Mouse (Mus musculus) ES-E14 (cell line): Measurements from ENCODE around the gene Dlgap1. TPM values are rescaled to one million over a fixed set of nuclear protein-coding genes. Genes with fewer than 3 reads are reported as not detected.

Experiments
- DNase-seq: peaks from one replicate; pipeline ENCODE4 v3.0.0-alpha.2; 2013; ENCODE audit warnings: low read depth, low spot score
- H3K27ac ChIP-seq: 2 replicates; pipeline ENCODE4 v1.5.1; 2012; ENCODE audit warnings: low read depth, mild to moderate bottlenecking, low read length, moderate library complexity, mixed read lengths; ENCODE audit not compliant: poor library complexity, insufficient read depth, severe bottlenecking
- H3K36me3 ChIP-seq: 2 replicates; pipeline ENCODE4 v1.6.1; 2012; ENCODE audit warnings: mild to moderate bottlenecking, low read length, moderate library complexity, mixed read lengths; ENCODE audit not compliant: control insufficient read depth, poor library complexity, insufficient read depth, severe bottlenecking
- H3K4me1 ChIP-seq, 2 experiments: fragments of 150-350 bp in 1 of 2; sonication (generic) in 1 of 2; 2 replicates each; pipeline ENCODE4 v1.6.1; 2012; ENCODE audit warnings: low read length in 2 of 2, mild to moderate bottlenecking in 1 of 2, mixed read lengths in 1 of 2; ENCODE audit not compliant: control insufficient read depth in 2 of 2, insufficient read depth in 2 of 2, poor library complexity in 1 of 2
- H3K4me3 ChIP-seq, 2 experiments: fragments of 150-350 bp in 1 of 2; sonication (generic) in 1 of 2; 2 replicates each; pipeline ENCODE4 v1.5.1; 2012; ENCODE audit warnings: low read length in 2 of 2, low read depth in 1 of 2, mild to moderate bottlenecking in 1 of 2, mixed read lengths in 1 of 2; ENCODE audit not compliant: insufficient read depth in 1 of 2, poor library complexity in 1 of 2, severe bottlenecking in 1 of 2
- H3K9ac ChIP-seq: 2 replicates; pipeline ENCODE4 v1.6.1; 2012; ENCODE audit warnings: low read depth, mild to moderate bottlenecking, low read length, mixed read lengths; ENCODE audit not compliant: poor library complexity, insufficient read depth, severe bottlenecking
- H3K9me3 ChIP-seq: fragments of 150-350 bp; sonication (generic); 2 replicates; pipeline ENCODE4 v1.6.1; 2012; ENCODE audit warnings: low read depth, mild to moderate bottlenecking, low read length; ENCODE audit not compliant: control insufficient read depth, insufficient read depth
- CHD2 ChIP-seq: IDR thresholded peaks from 2 replicates; pipeline ENCODE4 v1.6.1; 2014; ENCODE audit warnings: mild to moderate bottlenecking, low read depth, low read length, inconsistent platforms
- HCFC1 ChIP-seq: IDR thresholded peaks from 2 replicates; pipeline ENCODE4 v1.6.1; 2012; ENCODE audit warnings: low read length, inconsistent platforms, borderline replicate concordance; ENCODE audit not compliant: insufficient read depth
- MAFK ChIP-seq: IDR thresholded peaks from 2 replicates; pipeline ENCODE4 v1.6.1; 2014; ENCODE audit warnings: mild to moderate bottlenecking, low read depth, low read length, inconsistent platforms; ENCODE audit not compliant: insufficient read depth
- ZC3H11A ChIP-seq: IDR thresholded peaks from 2 replicates; pipeline ENCODE4 v1.6.1; 2012; ENCODE audit warnings: low read depth, mild to moderate bottlenecking, inconsistent platforms, low read length, borderline replicate concordance
- ZNF384 ChIP-seq: IDR thresholded peaks from 2 replicates; pipeline ENCODE4 v1.6.1; 2012; ENCODE audit warnings: low read depth, low read length, inconsistent platforms
- in situ Hi-C, 2 experiments: fragments of 600-800 bp; cut with MboI; formaldehyde crosslinking; loops; one replicate each; pipeline ENCODE4 v1.15.1; 2025; ENCODE audit warnings: low sequenced_read_pairs in 2 of 2, inconsistent platforms in 1 of 2; ENCODE audit not compliant: unreplicated experiment in 2 of 2
- total RNA-seq: library from RNA; depleted of rRNA; stranded (reverse); fragments of 300-350 nt; gene quantifications from 2 replicates; pipeline ENCODE4 v1.2.3, GENCODE M21; 2012

The Dlgap1 gene
- total RNA-seq, 1 experiment, result 0.94 TPM

DNA sequence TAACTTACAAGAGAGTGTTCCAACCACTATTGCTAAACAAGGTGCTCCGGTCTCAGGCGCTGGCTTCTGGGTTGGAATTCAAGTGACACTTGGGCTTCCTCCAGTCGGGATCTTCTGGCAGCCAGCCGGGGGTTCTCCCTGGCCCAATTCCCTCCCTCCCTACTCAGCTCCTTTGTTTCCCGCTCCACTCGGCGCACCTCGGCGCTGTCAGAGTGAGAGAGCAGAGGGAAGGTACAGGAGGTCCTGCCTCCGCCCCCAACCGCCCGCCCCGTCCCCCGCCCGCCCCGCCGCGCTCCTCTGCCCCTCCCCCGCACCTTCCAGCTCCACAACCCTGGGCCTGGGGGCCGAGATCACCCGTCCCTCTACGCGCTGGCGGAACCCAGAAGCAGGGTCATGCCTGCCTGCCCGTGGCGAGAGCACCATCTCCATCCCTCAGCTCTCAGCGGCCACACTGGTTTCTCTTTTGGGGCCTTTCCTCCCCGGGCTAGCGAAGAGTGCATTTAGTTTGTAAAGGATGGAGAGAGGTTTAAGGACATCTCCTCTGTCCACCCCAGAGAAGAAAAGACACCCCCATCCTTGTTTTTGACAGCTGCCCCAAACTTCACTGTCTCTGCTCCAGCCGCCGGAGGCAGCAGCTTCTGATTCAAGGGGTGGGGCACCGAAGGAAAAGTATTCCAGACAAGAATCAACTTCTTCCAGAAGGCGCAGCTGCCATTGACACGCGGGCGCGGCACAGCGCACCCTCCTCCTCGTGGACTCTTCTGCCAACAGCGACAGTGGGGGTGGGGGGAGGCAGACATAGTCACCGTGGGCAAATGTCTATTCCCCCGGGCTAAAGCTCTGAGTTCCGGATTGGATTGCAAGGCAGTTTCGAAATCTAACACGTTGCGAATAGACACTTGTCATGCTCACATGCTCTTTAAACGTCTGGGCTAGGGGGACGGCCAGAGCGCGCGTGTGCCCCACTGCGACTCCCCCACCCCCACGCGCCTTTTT lies 882.4 kb downstream of the Dlgap1 start:
- TF ChIP-seq HCFC1, result no peak; the same call in 1 of the 2 replicates
- no peak for TF ChIP-seq ZNF384
- TF ChIP-seq ZC3H11A, result no peak
- no peak for TF ChIP-seq CHD2
- TF ChIP-seq MAFK, result no peak
- peak overlapping the region; percentile 95 to 96 for H3K4me3 ChIP-seq

GRCm38 (mm10) chr17:70852011-70852685 lies 883.3 kb downstream of the Dlgap1 start:
- Histone ChIP-seq H3K27ac (peak overlapping the region; percentile 97), H3K9ac (peak overlapping the region; percentile 89), H3K36me3 (peaks cover 18% of the 10 kb centered on the region), H3K4me1 (peaks cover 0 to 2% of the 10 kb centered on the region in 2 experiments; a peak in 2 of 4 replicates), H3K4me3 (peak overlapping the region; percentile 95 to 96), H3K9me3 (no peaks in the 10 kb centered on the region)
- TF ChIP-seq ZNF384 (peak; percentile 96), HCFC1 (no peak), MAFK (no peak), CHD2 (no peak), ZC3H11A (no peak)
- no peak for DNase-seq
- in situ Hi-C loops, result no loop called here

More for the DNA sequence above, 882.4 kb downstream of the Dlgap1 start:
- peak overlapping the region; percentile 97 for H3K27ac ChIP-seq
- peaks cover 2 to 5% of the 10 kb centered on the region in 2 experiments for H3K4me1 ChIP-seq
- no peaks in the 10 kb centered on the region for H3K9me3 ChIP-seq
- peaks cover 17% of the 10 kb centered on the region for H3K36me3 ChIP-seq
- no peak for DNase-seq
- H3K9ac ChIP-seq, result peak overlapping the region; percentile 91
- in situ Hi-C loops, result no loop called here

DNA sequence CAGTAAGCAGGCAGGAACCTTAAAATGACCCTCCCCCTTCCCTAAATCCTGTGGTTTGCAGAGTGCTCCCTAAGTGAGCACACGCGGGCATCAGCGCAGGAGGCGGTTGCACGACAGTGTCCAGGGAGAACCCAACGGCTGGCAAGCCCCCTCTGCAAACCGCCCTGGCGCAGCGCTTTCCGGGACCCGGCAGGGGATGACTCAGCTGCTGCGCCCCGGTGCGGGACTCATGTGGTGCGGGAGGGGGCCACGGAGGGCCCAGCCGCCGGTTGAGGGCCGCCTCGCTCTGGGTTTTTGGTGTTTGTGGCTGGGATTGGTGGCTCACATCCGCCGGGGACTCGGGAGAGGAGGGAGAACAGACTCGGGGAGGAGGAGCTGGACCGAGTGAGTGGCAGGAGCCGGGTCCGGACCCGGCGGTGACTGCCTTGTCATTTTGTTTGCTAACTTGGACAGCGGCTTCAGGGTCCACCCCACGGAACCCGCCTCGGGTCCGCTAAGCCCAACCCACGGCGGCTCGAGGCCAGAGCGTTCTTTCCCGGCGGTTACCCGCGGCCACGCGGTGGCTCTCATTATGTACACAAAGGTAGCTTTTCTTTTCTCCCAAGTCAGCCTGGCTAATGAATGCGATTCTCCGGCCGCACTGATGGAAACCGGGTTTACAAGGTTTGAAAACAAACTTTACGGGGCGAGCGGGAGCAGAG lies 884.0 kb downstream of the Dlgap1 start:
- H3K4me3 ChIP-seq, result peak overlapping the region; percentile 95 to 96
- H3K36me3 ChIP-seq, result peaks cover 19% of the 10 kb centered on the region
- peak overlapping the region; percentile 89 for H3K9ac ChIP-seq
- no peaks in the 10 kb centered on the region for H3K9me3 ChIP-seq
- peaks cover 0 to 2% of the 10 kb centered on the region in 2 experiments; a peak in 2 of 4 replicates for H3K4me1 ChIP-seq
- no peak for DNase-seq
- TF ChIP-seq ZNF384 (no peak), ZC3H11A (no peak), CHD2 (no peak), MAFK (peak; percentile 55), HCFC1 (no peak; the same call in 1 of the 2 replicates)
- H3K27ac ChIP-seq, result peak overlapping the region; percentile 97
- in situ Hi-C loops, result no loop called here

GRCm38 (mm10) chr17:70853436-70853905 lies 884.6 kb downstream of the Dlgap1 start, which contains the start of gene Tgif1:
TSS of gene Tgif1 (minus strand) at chr17:70853546.
- peak within 1 kb of the TSS; percentile 95 to 96 for H3K4me3 ChIP-seq
- peaks cover 0 to 2% of the 10 kb centered on the region in 2 experiments; a peak in 2 of 4 replicates for H3K4me1 ChIP-seq
- H3K36me3 ChIP-seq, result peaks cover 18% of the 10 kb centered on the region; the same call in 1 of the 2 replicates
- in situ Hi-C loops, result no loop called here
- H3K9ac ChIP-seq, result peak within 1 kb of the TSS; percentile 89
- DNase-seq, result no peak
- H3K27ac ChIP-seq, result peak within 1 kb of the TSS; percentile 97
- H3K9me3 ChIP-seq, result no peaks in the 10 kb centered on the region
- no peak for TF ChIP-seq CHD2
- no peak for TF ChIP-seq MAFK
